Mouse (Mus musculus): ENCODE measurements around the gene Nfkb1. TPM values are rescaled to one million over a fixed set of nuclear protein-coding genes. Genes with fewer than 3 reads are reported as not detected.

Nfkb1 gene
- polyA plus RNA-seq, 1 experiment from 2014 or later = 12.7 TPM

- Histone ChIP-seq H3K27ac (ENCODE audit: low read depth) (no peak overlapping the region), H3K4me3 (ENCODE audit: low read depth, low read length) (no peak overlapping the region), H3K4me1 (ENCODE audit: insufficient read depth) (peaks cover 45% of the 10 kb centered on the region), H3K27me3 (ENCODE audit: insufficient read depth, low read length) (no peaks in the 10 kb centered on the region), H3K9ac (replicated peaks) (no peak overlapping the region), H3K4me2 (ENCODE audit: low read depth, low read length) (no peak overlapping the region), H3K36me3 (replicated peaks; ENCODE audit: insufficient read depth, low read length) (no peaks in the 10 kb centered on the region; the same call in 1 of the 2 replicates), H3K9me3 (ENCODE audit: low read length) (no peaks in the 10 kb centered on the region)
- 61% methylated on average over 5 of the region's 5 CpGs for WGBS (ENCODE audit: insufficient replicate concordance)
- ATAC-seq (no peak), DNase-seq (no peak)
- no peak for TF ChIP-seq CTCF (IDR thresholded peaks at IDR 0.05; ENCODE audit: low read depth)
- no peak for TF ChIP-seq EP300 (IDR thresholded peaks at IDR 0.05; ENCODE audit: low read depth)
Observed at GRCm38 (mm10) chr3:135675480-135675879, 15.9 kb downstream of the Nfkb1 start.

- 65% methylated on average over 13 of the region's 13 CpGs for WGBS (ENCODE audit: insufficient replicate concordance)
Observed at GRCm38 (mm10) chr3:135674716-135675392, 16.5 kb downstream of the Nfkb1 start.

GRCm38 (mm10) chr3:135673695-135674094 is 17.7 kb downstream of the Nfkb1 start:
- WGBS (ENCODE audit: insufficient replicate concordance) = 42% methylated on average over 7 of the region's 7 CpGs
- TF ChIP-seq CTCF (IDR thresholded peaks at IDR 0.05; ENCODE audit: low read depth) = no peak
- no peak for TF ChIP-seq EP300 (IDR thresholded peaks at IDR 0.05; ENCODE audit: low read depth)
- Histone ChIP-seq H3K36me3 (replicated peaks; ENCODE audit: insufficient read depth, low read length) (peaks cover 3% of the 10 kb centered on the region; the same call in 1 of the 2 replicates), H3K4me3 (ENCODE audit: low read depth, low read length) (no peak overlapping the region), H3K27ac (ENCODE audit: low read depth) (no peak overlapping the region), H3K27me3 (ENCODE audit: insufficient read depth, low read length) (no peaks in the 10 kb centered on the region), H3K9me3 (ENCODE audit: low read length) (no peaks in the 10 kb centered on the region), H3K9ac (replicated peaks) (no peak overlapping the region), H3K4me2 (ENCODE audit: low read depth, low read length) (no peak overlapping the region), H3K4me1 (ENCODE audit: insufficient read depth) (peaks cover 34% of the 10 kb centered on the region)
- DNase-seq (no peak), ATAC-seq (no peak)

More at GRCm38 (mm10) chr3:135674716-135675392, 16.5 kb downstream of the Nfkb1 start:
- no peak overlapping the region for H3K4me3 ChIP-seq (ENCODE audit: low read depth, low read length)
- TF ChIP-seq CTCF (IDR thresholded peaks at IDR 0.05; ENCODE audit: low read depth) = no peak
- peaks cover 39% of the 10 kb centered on the region for H3K4me1 ChIP-seq (ENCODE audit: insufficient read depth)
- H3K9ac ChIP-seq (replicated peaks) = no peak overlapping the region
- DNase-seq (no peak), ATAC-seq (no peak)
- H3K27me3 ChIP-seq (ENCODE audit: insufficient read depth, low read length) = no peaks in the 10 kb centered on the region
- no peak overlapping the region for H3K27ac ChIP-seq (ENCODE audit: low read depth)
- H3K9me3 ChIP-seq (ENCODE audit: low read length) = no peaks in the 10 kb centered on the region
- no peaks in the 10 kb centered on the region; the same call in 1 of the 2 replicates for H3K36me3 ChIP-seq (replicated peaks; ENCODE audit: insufficient read depth, low read length)
- 0 out of 2 replicates have a peak overlapping the region, but pooled peaks have one; percentile 9 for H3K4me2 ChIP-seq (ENCODE audit: low read depth, low read length)

GRCm38 (mm10) chr3:135673041-135673440 is 18.3 kb downstream of the Nfkb1 start:
- TF ChIP-seq CTCF (IDR thresholded peaks at IDR 0.05; ENCODE audit: low read depth) = no peak
- peaks cover 34% of the 10 kb centered on the region for H3K4me1 ChIP-seq (ENCODE audit: insufficient read depth)
- no peak for ATAC-seq

DNA sequence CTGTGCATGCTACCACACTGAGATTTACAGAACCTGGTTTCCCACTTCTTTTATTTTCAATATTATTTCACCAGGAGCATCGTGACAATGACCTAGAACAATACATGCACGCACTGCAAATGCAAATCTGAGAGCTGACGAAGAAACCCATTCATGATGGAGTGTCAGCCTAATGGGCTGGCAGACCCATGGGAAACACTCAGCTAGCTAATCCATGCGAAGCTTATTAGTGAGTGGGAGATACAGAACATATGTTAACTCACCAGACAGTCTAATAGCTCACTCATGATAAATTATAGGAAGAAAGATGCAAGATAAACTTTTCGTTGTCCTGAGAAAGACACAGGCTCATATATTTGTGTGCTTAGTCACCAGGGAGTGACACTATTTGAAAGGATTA is 19.2 kb downstream of the Nfkb1 start:
- no peaks in the 10 kb centered on the region for H3K27me3 ChIP-seq (ENCODE audit: insufficient read depth, low read length)
- peaks cover 30% of the 10 kb centered on the region for H3K4me1 ChIP-seq (ENCODE audit: insufficient read depth)
- H3K36me3 ChIP-seq (replicated peaks; ENCODE audit: insufficient read depth, low read length) = peaks cover 6% of the 10 kb centered on the region
- TF ChIP-seq CTCF (IDR thresholded peaks at IDR 0.05; ENCODE audit: low read depth) (no peak), EP300 (IDR thresholded peaks at IDR 0.05; ENCODE audit: low read depth) (no peak)
- no peak overlapping the region for H3K27ac ChIP-seq (ENCODE audit: low read depth)
- H3K4me3 ChIP-seq (ENCODE audit: low read depth, low read length) = no peak overlapping the region
- no peak overlapping the region for H3K9ac ChIP-seq (replicated peaks)
- DNase-seq (no peak), ATAC-seq (no peak)
- H3K9me3 ChIP-seq (ENCODE audit: low read length) = no peaks in the 10 kb centered on the region
- H3K4me2 ChIP-seq (ENCODE audit: low read depth, low read length) = no peak overlapping the region
- WGBS (ENCODE audit: insufficient replicate concordance) = 84% methylated on average over 5 of the region's 5 CpGs

More at GRCm38 (mm10) chr3:135673041-135673440, 18.3 kb downstream of the Nfkb1 start:
- Histone ChIP-seq H3K36me3 (replicated peaks; ENCODE audit: insufficient read depth, low read length) (peaks cover 3% of the 10 kb centered on the region), H3K9me3 (ENCODE audit: low read length) (no peaks in the 10 kb centered on the region), H3K27ac (ENCODE audit: low read depth) (no peak overlapping the region), H3K4me3 (ENCODE audit: low read depth, low read length) (no peak overlapping the region), H3K27me3 (ENCODE audit: insufficient read depth, low read length) (no peaks in the 10 kb centered on the region), H3K9ac (replicated peaks) (no peak overlapping the region), H3K4me2 (ENCODE audit: low read depth, low read length) (no peak overlapping the region)
- DNase-seq = no peak
- 87% methylated on average over 4 of the region's 4 CpGs for WGBS (ENCODE audit: insufficient replicate concordance)

DNA sequence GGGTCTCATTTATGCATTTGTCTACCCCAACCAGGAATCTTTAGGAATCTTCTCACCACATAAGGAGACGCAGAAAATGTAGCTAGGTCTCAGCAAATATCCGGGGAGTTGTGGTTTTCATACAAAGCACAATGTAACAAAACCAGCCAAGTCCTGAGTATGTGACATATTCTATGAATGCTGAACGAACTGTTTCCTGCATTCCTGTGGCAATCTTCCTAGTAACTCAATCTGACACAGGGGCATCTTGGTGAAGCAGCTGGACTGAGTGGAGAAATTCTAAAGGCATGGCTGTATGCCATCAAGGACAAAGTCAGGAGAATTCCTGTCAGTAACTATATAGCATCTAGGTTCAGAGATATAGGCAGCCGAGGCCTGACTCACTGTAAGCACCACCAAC is 20.5 kb downstream of the Nfkb1 start:
- Histone ChIP-seq H3K4me2 (ENCODE audit: low read depth, low read length) (no peak overlapping the region), H3K27me3 (ENCODE audit: insufficient read depth, low read length) (no peaks in the 10 kb centered on the region), H3K27ac (ENCODE audit: low read depth) (no peak overlapping the region), H3K4me3 (ENCODE audit: low read depth, low read length) (no peak overlapping the region), H3K36me3 (replicated peaks; ENCODE audit: insufficient read depth, low read length) (peaks cover 19% of the 10 kb centered on the region), H3K9ac (replicated peaks) (no peak overlapping the region), H3K9me3 (ENCODE audit: low read length) (no peaks in the 10 kb centered on the region), H3K4me1 (ENCODE audit: insufficient read depth) (peaks cover 23% of the 10 kb centered on the region)
- TF ChIP-seq CTCF (IDR thresholded peaks at IDR 0.05; ENCODE audit: low read depth) (no peak), EP300 (IDR thresholded peaks at IDR 0.05; ENCODE audit: low read depth) (no peak)
- no peak for DNase-seq
- 73% methylated on average over 4 of the region's 4 CpGs for WGBS (ENCODE audit: insufficient replicate concordance)
- no peak for ATAC-seq
